Mouse (Mus musculus) lung, embryonic 14.5 days (tissue): ENCODE data around the gene Heatr6. TPM values are rescaled to one million over a fixed set of nuclear protein-coding genes. Genes with fewer than 3 reads are reported as not detected.

Experiments used
- ATAC-seq: fragments of 200-750 bp; cut with Nextera tagmentation; 2 replicates; pipeline ENCODE4 v1.8.0; 2017; ENCODE audit warnings: mild to moderate bottlenecking, moderate TSS enrichment, moderate library complexity; ENCODE audit not compliant: insufficient read depth
- DNase-seq: peaks from one replicate; pipeline ENCODE4 v3.0.0-alpha.2; 2015
- H3K27ac ChIP-seq: fragments of 300-500 bp; sonication (generic); 2 replicates; pipeline ENCODE4 v1.5.1; 2014; ENCODE audit warnings: low read depth, mild to moderate bottlenecking, moderate library complexity
- H3K27me3 ChIP-seq: fragments of 300-500 bp; sonication (generic); 2 replicates; pipeline ENCODE4 v1.6.1; 2014; ENCODE audit warnings: low read length, control low read depth; ENCODE audit not compliant: insufficient read depth
- H3K36me3 ChIP-seq: fragments of 300-500 bp; sonication (generic); 2 replicates; pipeline ENCODE4 v1.6.1; 2014; ENCODE audit warnings: control low read depth; ENCODE audit not compliant: insufficient read depth
- H3K4me1 ChIP-seq: fragments of 300-500 bp; sonication (generic); 2 replicates; pipeline ENCODE4 v1.6.1; 2014; ENCODE audit warnings: antibody characterized with exemption, control low read depth; ENCODE audit not compliant: insufficient read depth
- H3K4me2 ChIP-seq: fragments of 300-500 bp; sonication (generic); 2 replicates; pipeline ENCODE4 v1.6.1; 2014; ENCODE audit warnings: mild to moderate bottlenecking
- H3K4me3 ChIP-seq: fragments of 300-500 bp; sonication (generic); 2 replicates; pipeline ENCODE4 v1.5.1; 2014; ENCODE audit warnings: low read depth, low read length
- H3K9ac ChIP-seq: fragments of 300-500 bp; sonication (generic); 2 replicates; pipeline ENCODE4 v1.6.1; 2014
- H3K9me3 ChIP-seq: fragments of 300-500 bp; sonication (generic); 2 replicates; pipeline ENCODE4 v1.6.1; 2016; ENCODE audit warnings: low read depth, low read length, control low read depth
- CTCF ChIP-seq: IDR thresholded peaks from 2 replicates; pipeline ENCODE4 v1.5.1; 2016; ENCODE audit warnings: antibody characterized with exemption, low read depth
- WGBS: fragments of 180-500 bp; shearing (Covaris S2); extraction: QIAGEN DNeasy Blood & Tissue Kit; methylation state at CpG from one replicate; pipeline ENCODE4 v1.1.7; 2014; 5-methylcytosine and 5-hydroxymethylcytosine counted together
- polyA plus RNA-seq: library from polyadenylated mRNA; unstranded; fragments of >200 nt; fragmentation: Nextera tagmentation; extraction: Ambion mirVana; gene quantifications from 2 replicates; pipeline ENCODE4 v1.2.1, GENCODE M21; 2014

The Heatr6 gene
- polyA plus RNA-seq, 1 experiment from 2014 or later, result 26.5 TPM

GRCm38 (mm10) chr11:83739241-83739640, 14.3 kb upstream of the Heatr6 start:
- no peak overlapping the region for H3K4me2 ChIP-seq
- DNase-seq (peak; percentile 91), ATAC-seq (0 out of 2 replicates have a peak, but pooled peaks have one; percentile 62)
- H3K9me3 ChIP-seq, result no peaks in the 10 kb centered on the region
- TF ChIP-seq CTCF, result peak; percentile 92
- H3K9ac ChIP-seq, result no peak overlapping the region
- H3K4me1 ChIP-seq, result no peaks in the 10 kb centered on the region; the same call in 1 of the 2 replicates
- H3K27ac ChIP-seq, result no peak overlapping the region; the same call in 1 of the 2 replicates
- H3K36me3 ChIP-seq, result no peaks in the 10 kb centered on the region
- no peak overlapping the region for H3K4me3 ChIP-seq
- no peaks in the 10 kb centered on the region for H3K27me3 ChIP-seq
- WGBS, result 23% methylated on average over 5 of the region's 5 CpGs

GRCm38 (mm10) chr11:83740443-83740991, 13.0 kb upstream of the Heatr6 start:
- no peaks in the 10 kb centered on the region for H3K27me3 ChIP-seq
- no peak overlapping the region for H3K4me3 ChIP-seq
- no peaks in the 10 kb centered on the region for H3K9me3 ChIP-seq
- no peak overlapping the region for H3K4me2 ChIP-seq
- no peaks in the 10 kb centered on the region for H3K36me3 ChIP-seq
- ATAC-seq, result peak; percentile 60; the same call in 1 of the 2 replicates
- whole genome bisulfite sequencing, result 53% methylated on average over 4 of the region's 4 CpGs
- TF ChIP-seq CTCF, result no peak
- H3K4me1 ChIP-seq, result no peaks in the 10 kb centered on the region; the same call in 1 of the 2 replicates
- DNase-seq, result peak; percentile 42
- peak overlapping the region; percentile 63; the same call in 1 of the 2 replicates for H3K27ac ChIP-seq
- H3K9ac ChIP-seq, result no peak overlapping the region

- 60% methylated on average over 5 of the region's 5 CpGs for WGBS
- Histone ChIP-seq H3K9ac (no peak overlapping the region), H3K27ac (no peak overlapping the region), H3K4me3 (no peak overlapping the region), H3K36me3 (no peaks in the 10 kb centered on the region), H3K4me2 (no peak overlapping the region), H3K9me3 (no peaks in the 10 kb centered on the region), H3K27me3 (no peaks in the 10 kb centered on the region), H3K4me1 (no peaks in the 10 kb centered on the region; the same call in 1 of the 2 replicates)
- no peak for DNase-seq
- ATAC-seq, result no peak
- TF ChIP-seq CTCF, result no peak
These were observed 11.7 kb upstream of the Heatr6 start for GRCm38 (mm10) chr11:83741841-83742240.

GRCm38 (mm10) chr11:83742731-83743355, 10.7 kb upstream of the Heatr6 start:
- ATAC-seq, result no peak
- Histone ChIP-seq H3K4me1 (no peaks in the 10 kb centered on the region; the same call in 1 of the 2 replicates), H3K9ac (no peak overlapping the region), H3K9me3 (no peaks in the 10 kb centered on the region), H3K27ac (no peak overlapping the region), H3K4me2 (no peak overlapping the region), H3K27me3 (no peaks in the 10 kb centered on the region), H3K4me3 (no peak overlapping the region), H3K36me3 (no peaks in the 10 kb centered on the region)
- 61% methylated on average over 9 of the region's 9 CpGs for WGBS
- DNase-seq, result no peak
- TF ChIP-seq CTCF, result no peak

- H3K27me3 ChIP-seq, result no peaks in the 10 kb centered on the region
- DNase-seq (no peak), ATAC-seq (no peak)
- no peak overlapping the region for H3K4me3 ChIP-seq
- H3K9me3 ChIP-seq, result no peaks in the 10 kb centered on the region
- no peaks in the 10 kb centered on the region for H3K36me3 ChIP-seq
- no peaks in the 10 kb centered on the region; the same call in 1 of the 2 replicates for H3K4me1 ChIP-seq
- H3K4me2 ChIP-seq, result no peak overlapping the region
- no peak overlapping the region for H3K27ac ChIP-seq
- WGBS, result 76% methylated on average over 3 of the region's 3 CpGs
- TF ChIP-seq CTCF, result no peak
- no peak overlapping the region for H3K9ac ChIP-seq
These were observed 10.0 kb upstream of the Heatr6 start for GRCm38 (mm10) chr11:83743525-83743924.

GRCm38 (mm10) chr11:83746152-83746551, 7.3 kb upstream of the Heatr6 start:
- Histone ChIP-seq H3K4me1 (no peaks in the 10 kb centered on the region), H3K4me2 (no peak overlapping the region), H3K9ac (no peak overlapping the region), H3K36me3 (no peaks in the 10 kb centered on the region), H3K4me3 (no peak overlapping the region), H3K9me3 (no peaks in the 10 kb centered on the region), H3K27me3 (no peaks in the 10 kb centered on the region), H3K27ac (no peak overlapping the region)
- ATAC-seq (no peak), DNase-seq (no peak)
- TF ChIP-seq CTCF, result no peak
- WGBS, result 28% methylated on average over 4 of the region's 4 CpGs

GRCm38 (mm10) chr11:83746681-83747080, 6.8 kb upstream of the Heatr6 start, which contains the start of gene Wfdc21:
TSS of gene Wfdc21 (plus strand) at chr11:83746940.
- ATAC-seq (no peak), DNase-seq (no peak)
- Histone ChIP-seq H3K4me3 (no peak within 1 kb of the TSS), H3K27me3 (0 out of 2 replicates have a peak, but pooled peaks cover 4% of the 10 kb centered on the region), H3K4me2 (no peak within 1 kb of the TSS), H3K4me1 (no peaks in the 10 kb centered on the region), H3K27ac (no peak within 1 kb of the TSS), H3K9ac (no peak within 1 kb of the TSS), H3K9me3 (no peaks in the 10 kb centered on the region), H3K36me3 (no peaks in the 10 kb centered on the region)
- WGBS, result 64% methylated on average over 5 of the region's 5 CpGs
- no peak for TF ChIP-seq CTCF
